Mouse (Mus musculus): ENCODE measurements around the gene Mtus2.

- TF ChIP-seq POLR2A (IDR thresholded peaks at IDR 0.05; ENCODE audit: insufficient read length, low read depth) (no peak), MYOG (IDR thresholded peaks at IDR 0.05; ENCODE audit: control insufficient read depth in 1 of 3, insufficient read depth in 1 of 3, insufficient read length in 2 of 3, low read depth in 2 of 3) (no peak), TCF12 (IDR thresholded peaks at IDR 0.05; ENCODE audit: insufficient read depth, poor library complexity, severe bottlenecking) (no peak), E2F4 (IDR thresholded peaks at IDR 0.05; ENCODE audit: insufficient read depth) (no peak), MAX (IDR thresholded peaks at IDR 0.05; ENCODE audit: low read depth) (no peak)
Observed at GRCm38 (mm10) chr5:148283177-148283576, 326.1 kb downstream of the Mtus2 start.

Measured in myocyte (in vitro differentiated cells).